Mouse (Mus musculus) olfactory bulb, adult 2 months (tissue): ENCODE measurements around the gene Polg.

Experiments
- CTCF ChIP-seq: fragments of 200-500 bp; IDR thresholded peaks from 2 replicates; pipeline ENCODE4 v1.5.1; 2012; ENCODE audit warnings: low read depth, mild to moderate bottlenecking, low read length, moderate library complexity; ENCODE audit not compliant: insufficient read depth
- POLR2A ChIP-seq: fragments of 200-500 bp; IDR thresholded peaks from 2 replicates; pipeline ENCODE4 v1.6.1; 2012; ENCODE audit warnings: mild to moderate bottlenecking, low read depth, low read length, moderate library complexity; ENCODE audit not compliant: insufficient read depth

DNA sequence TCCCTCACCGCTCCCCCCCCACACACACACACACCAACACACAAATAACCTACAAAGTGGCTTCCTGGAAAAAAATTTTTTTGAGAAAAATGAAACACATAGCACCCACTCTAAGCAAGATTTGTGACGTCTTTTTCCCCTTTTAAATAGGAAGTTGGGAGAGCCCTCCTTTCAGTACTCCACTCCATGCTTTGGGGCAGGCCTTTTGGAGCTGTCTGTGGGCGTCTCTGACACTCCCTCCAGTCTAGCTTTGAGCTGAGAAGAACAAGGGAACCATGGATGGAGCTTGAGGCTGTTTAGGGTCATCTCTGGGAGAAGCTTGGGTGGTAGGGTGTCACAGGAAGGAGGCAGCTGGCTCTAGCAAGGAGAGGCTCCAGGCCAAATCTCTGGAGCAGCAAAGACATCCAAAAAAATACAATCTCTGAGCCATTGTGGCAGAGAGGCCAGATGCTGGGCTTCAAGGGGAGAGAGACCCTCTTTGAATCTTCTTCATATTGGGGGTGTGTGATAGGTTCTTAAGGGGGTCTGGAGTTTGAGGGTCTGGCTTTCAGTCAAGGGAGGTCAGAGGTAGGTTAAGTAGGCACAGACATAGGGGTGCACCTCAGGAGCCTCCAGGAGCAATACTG, 34.6 kb upstream of the Polg start:
- TF ChIP-seq CTCF: no peak
- no peak for TF ChIP-seq POLR2A
